Mouse (Mus musculus) CH12.LX (cell line): ENCODE data around the gene Prr5l. TPM values are rescaled to one million over a fixed set of nuclear protein-coding genes. Genes with fewer than 3 reads are reported as not detected.

Source experiments
- DNase-seq: peaks from one replicate; pipeline ENCODE4 v3.0.0-alpha.2; 2013; ENCODE audit errors: extremely low read depth
- H3K27ac ChIP-seq: 2 replicates; pipeline ENCODE4 v1.5.1; 2012; ENCODE audit warnings: low read depth, mild to moderate bottlenecking, control low read depth, moderate library complexity; ENCODE audit not compliant: insufficient read depth
- H3K27me3 ChIP-seq: replicated peaks from 2 replicates; pipeline ENCODE3; 2012; ENCODE audit warnings: inconsistent platforms
- H3K36me3 ChIP-seq, 2 experiments: replicated peaks in 1 of 2; 2 replicates each; pipeline versions ENCODE3 to v1.6.1; 2012; ENCODE audit warnings: inconsistent platforms in 1 of 2, low read length in 1 of 2, mild to moderate bottlenecking in 1 of 2, mixed read lengths in 1 of 2, moderate library complexity in 1 of 2; ENCODE audit not compliant: control insufficient read depth in 1 of 2, insufficient read depth in 1 of 2
- H3K4me1 ChIP-seq, 2 experiments: 2 replicates each; pipeline ENCODE4 v1.6.1; 2012; ENCODE audit warnings: inconsistent platforms in 1 of 2, moderate library complexity in 1 of 2; ENCODE audit not compliant: insufficient read depth in 2 of 2, control insufficient read depth in 1 of 2
- H3K4me2 ChIP-seq: 2 replicates; pipeline ENCODE4 v1.6.1; 2012; ENCODE audit warnings: low read depth, mild to moderate bottlenecking, control low read depth; ENCODE audit not compliant: poor library complexity, insufficient read depth, severe bottlenecking
- H3K4me3 ChIP-seq, 3 experiments: fragments of 150-350 bp in 1 of 3; sonication (generic) in 1 of 3; replicated peaks in 1 of 3; 2 replicates each; pipeline versions ENCODE3 to v1.5.1; 2011 to 2012; ENCODE audit warnings: low read depth in 2 of 3, low read length in 2 of 3, mild to moderate bottlenecking in 2 of 3, moderate library complexity in 2 of 3, control low read depth in 1 of 3, improper control_type of control experiment in 1 of 3, inconsistent platforms in 1 of 3, mixed read lengths in 1 of 3; ENCODE audit not compliant: poor library complexity in 1 of 3
- H3K79me2 ChIP-seq: replicated peaks from 2 replicates; pipeline ENCODE4 v1.6.1; 2012; ENCODE audit warnings: mild to moderate bottlenecking, moderate library complexity; ENCODE audit not compliant: control insufficient read depth, poor library complexity, insufficient read depth, severe bottlenecking; ENCODE audit errors: extremely low read depth
- H3K9ac ChIP-seq: 2 replicates; pipeline ENCODE4 v1.6.1; 2012; ENCODE audit warnings: low read depth, mild to moderate bottlenecking, control low read depth, moderate library complexity; ENCODE audit not compliant: insufficient read depth
- H3K9me3 ChIP-seq: replicated peaks from 2 replicates; pipeline ENCODE3; 2012; ENCODE audit warnings: low read length, inconsistent platforms, mixed read lengths
- CHD1 ChIP-seq: IDR thresholded peaks from 2 replicates; pipeline ENCODE4 v1.6.1; 2012; ENCODE audit warnings: low read depth, low read length, improper control_type of control experiment, inconsistent platforms
- CTCF ChIP-seq, 2 experiments: IDR thresholded peaks in 1 of 2; conservative IDR thresholded peaks in 1 of 2; 2 replicates each; pipeline ENCODE4 v1.5.1; 2011 to 2012; ENCODE audit warnings: low read depth in 2 of 2, low read length in 2 of 2, improper control_type of control experiment in 1 of 2, inconsistent platforms in 1 of 2, mild to moderate bottlenecking in 1 of 2, moderate library complexity in 1 of 2
- EP300 ChIP-seq: IDR thresholded peaks from 2 replicates; pipeline ENCODE4 v1.6.1; 2011; ENCODE audit warnings: low read length, improper control_type of control experiment
- ETS1 ChIP-seq: conservative IDR thresholded peaks from 2 replicates; pipeline ENCODE4 v1.6.1; 2012; ENCODE audit warnings: low read depth, mild to moderate bottlenecking, inconsistent platforms, low read length, improper control_type of control experiment, moderate library complexity
- GABPA ChIP-seq: IDR thresholded peaks from 2 replicates; pipeline ENCODE4 v1.6.1; 2012; ENCODE audit warnings: low read depth, low read length, improper control_type of control experiment, inconsistent platforms; ENCODE audit not compliant: insufficient replicate concordance
- HCFC1 ChIP-seq: IDR thresholded peaks from 2 replicates; pipeline ENCODE4 v1.6.1; 2012; ENCODE audit warnings: low read depth, mild to moderate bottlenecking, inconsistent platforms, low read length, improper control_type of control experiment
- IRF4 ChIP-seq: IDR thresholded peaks from 2 replicates; pipeline ENCODE4 v1.6.1; 2014; ENCODE audit warnings: low read depth, mild to moderate bottlenecking, inconsistent platforms, low read length, improper control_type of control experiment
- JUND ChIP-seq: conservative IDR thresholded peaks from 2 replicates; pipeline ENCODE4 v1.6.1; 2011; ENCODE audit warnings: low read depth, low read length, improper control_type of control experiment
- KAT2A ChIP-seq: IDR thresholded peaks from 2 replicates; pipeline ENCODE4 v1.6.1; 2012; ENCODE audit warnings: low read length, improper control_type of control experiment, inconsistent platforms; ENCODE audit not compliant: insufficient replicate concordance
- MAX ChIP-seq: IDR thresholded peaks from 2 replicates; pipeline ENCODE4 v1.6.1; 2011; ENCODE audit warnings: low read length, improper control_type of control experiment
- MEF2A ChIP-seq: IDR thresholded peaks from 2 replicates; pipeline ENCODE4 v1.6.1; 2014; ENCODE audit warnings: low read depth, mild to moderate bottlenecking, inconsistent platforms, low read length, improper control_type of control experiment, borderline replicate concordance
- MXI1 ChIP-seq: IDR thresholded peaks from 2 replicates; pipeline ENCODE4 v1.6.1; 2011; ENCODE audit warnings: mild to moderate bottlenecking, low read depth, low read length, improper control_type of control experiment
- NELFE ChIP-seq: IDR thresholded peaks from 2 replicates; pipeline ENCODE4 v1.6.1; 2011; ENCODE audit warnings: low read depth, low read length, improper control_type of control experiment
- NRF1 ChIP-seq: IDR thresholded peaks from 2 replicates; pipeline ENCODE4 v1.6.1; 2014; ENCODE audit warnings: low read depth, mild to moderate bottlenecking, inconsistent platforms, low read length, improper control_type of control experiment, moderate library complexity
- POLR2A ChIP-seq: IDR thresholded peaks from 2 replicates; pipeline ENCODE4 v1.6.1; 2011; ENCODE audit warnings: low read depth, mild to moderate bottlenecking, improper control_type of control experiment, low read length
- POLR2AphosphoS2 ChIP-seq: IDR thresholded peaks from 2 replicates; pipeline ENCODE4 v1.6.1; 2011; ENCODE audit warnings: low read depth, low read length, improper control_type of control experiment
- RAD21 ChIP-seq: IDR thresholded peaks from 2 replicates; pipeline ENCODE4 v1.6.1; 2011; ENCODE audit warnings: low read depth, mild to moderate bottlenecking, low read length, improper control_type of control experiment, moderate library complexity
- RCOR1 ChIP-seq: conservative IDR thresholded peaks from 2 replicates; pipeline ENCODE4 v1.6.1; 2012; ENCODE audit warnings: low read depth, mild to moderate bottlenecking, inconsistent platforms, low read length, improper control_type of control experiment
- SMC3 ChIP-seq: IDR thresholded peaks from 2 replicates; pipeline ENCODE4 v1.6.1; 2011; ENCODE audit warnings: low read depth, low read length, improper control_type of control experiment
- USF1 ChIP-seq: IDR thresholded peaks from 2 replicates; pipeline ENCODE4 v1.6.1; 2014; ENCODE audit warnings: low read depth, mild to moderate bottlenecking, inconsistent platforms, low read length, improper control_type of control experiment
- USF2 ChIP-seq: conservative IDR thresholded peaks from 2 replicates; pipeline ENCODE4 v1.6.1; 2011; ENCODE audit warnings: low read depth, low read length, improper control_type of control experiment
- ZC3H11A ChIP-seq: IDR thresholded peaks from 2 replicates; pipeline ENCODE4 v1.6.1; 2012; ENCODE audit warnings: low read depth, mild to moderate bottlenecking, inconsistent platforms, low read length, improper control_type of control experiment
- ZKSCAN1 ChIP-seq: IDR thresholded peaks from 2 replicates; pipeline ENCODE4 v1.6.1; 2012; ENCODE audit warnings: low read depth, inconsistent platforms, low read length, improper control_type of control experiment, borderline replicate concordance
- dilution Hi-C: fragments of 300-500 bp; cut with MboI; formaldehyde crosslinking; loops from 2 replicates; pipeline ENCODE4 v1.14.3; 2020; ENCODE audit warnings: low sequenced_read_pairs; ENCODE audit not compliant: extremely low pct_unique_long_range_greater_than_20kb, extremely low pct_ligation_motif_present
- in situ Hi-C: fragments of 300-500 bp; cut with MboI; formaldehyde crosslinking; loops from 3 replicates; pipeline ENCODE4 v1.14.3; 2019; ENCODE audit warnings: low sequenced_read_pairs, low pct_ligation_motif_present, low pct_unique_long_range_greater_than_20kb, mixed read lengths
- polyA plus RNA-seq: library from polyadenylated mRNA; unstranded; fragments of >175 nt; gene quantifications from 2 replicates; pipeline ENCODE4 v1.2.1, GENCODE M21; 2012; ENCODE audit warnings: low read depth; ENCODE audit not compliant: insufficient read length
- total RNA-seq, 2 experiments: library from RNA; depleted of rRNA; stranded (reverse); fragments of 300-350 nt in 1 of 2; fragments of >200 nt in 1 of 2; gene quantifications; 2 replicates each; pipeline ENCODE4 v1.2.3; 2012 to 2014

The Prr5l gene
- total and polyA plus RNA-seq, 3 experiments: 0.21 to 0.93 TPM; not detected in 1

GRCm38 (mm10) chr2:101792130-101792529 lies 90.7 kb downstream of the Prr5l start:
- H3K9me3 ChIP-seq: no peaks in the 10 kb centered on the region
- H3K27ac ChIP-seq: no peak overlapping the region
- H3K4me2 ChIP-seq: no peak overlapping the region
- H3K9ac ChIP-seq: no peak overlapping the region
- TF ChIP-seq CHD1 (no peak), RAD21 (no peak), ETS1 (no peak), MAX (no peak), IRF4 (no peak), HCFC1 (no peak), NRF1 (no peak), POLR2A (no peak), POLR2AphosphoS2 (no peak), CTCF (conservative IDR thresholded peaks at IDR 0.05 in 1 of 2, IDR thresholded peaks at IDR 0.05 in 1 of 2; ENCODE audit: low read depth in 2 of 2, low read length in 2 of 2) (no peak), KAT2A (no peak), USF2 (no peak), ZKSCAN1 (no peak), EP300 (no peak), JUND (no peak)
- TF ChIP-seq, all 38 proteins: peak for 0
- Histone ChIP-seq H3K4me1 (peaks cover 4 to 13% of the 10 kb centered on the region in 2 experiments; a peak in 3 of 4 replicates), H3K4me3 (no peak overlapping the region), H3K27me3 (peaks cover 44% of the 10 kb centered on the region), H3K36me3 (no peaks in the 10 kb centered on the region), H3K79me2 (no peaks in the 10 kb centered on the region)
- in situ Hi-C loops: no loop called here
- DNase-seq: no peak
- dilution Hi-C loops: no loop called here

GRCm38 (mm10) chr2:101783255-101783654 lies 99.6 kb downstream of the Prr5l start:
- Histone ChIP-seq H3K4me1 (peaks cover 5 to 20% of the 10 kb centered on the region in 2 experiments), H3K36me3 (no peaks in the 10 kb centered on the region), H3K4me2 (no peak overlapping the region), H3K9ac (no peak overlapping the region), H3K9me3 (no peaks in the 10 kb centered on the region), H3K27me3 (no peaks in the 10 kb centered on the region), H3K27ac (no peak overlapping the region), H3K4me3 (no peak overlapping the region), H3K79me2 (no peaks in the 10 kb centered on the region)
- dilution Hi-C loops (no loop called here), in situ Hi-C loops (no loop called here)
- no peak for DNase-seq
- no peak for TF ChIP-seq MEF2A
- TF ChIP-seq ZKSCAN1: no peak
- TF ChIP-seq NELFE: no peak
- no peak for TF ChIP-seq MXI1
- no peak for TF ChIP-seq USF2
- no peak for TF ChIP-seq SMC3
- no peak for TF ChIP-seq CTCF (conservative IDR thresholded peaks at IDR 0.05 in 1 of 2, IDR thresholded peaks at IDR 0.05 in 1 of 2; ENCODE audit: low read depth in 2 of 2, low read length in 2 of 2)
- TF ChIP-seq ZC3H11A: no peak
- TF ChIP-seq RCOR1: no peak
- no peak for TF ChIP-seq JUND
- no peak for TF ChIP-seq NRF1
- TF ChIP-seq USF1: no peak
- TF ChIP-seq GABPA: no peak
